Mouse (Mus musculus) heart, adult 2 months (tissue): ENCODE measurements around the gene Sdk2.

ENCODE experiments used
- CTCF ChIP-seq: fragments of 200-600 bp; IDR thresholded peaks from 2 replicates; pipeline ENCODE4 v1.8.1; 2022; ENCODE audit warnings: antibody characterized with exemption, mild to moderate bottlenecking, moderate library complexity
- POLR2A ChIP-seq: fragments of 200-500 bp; IDR thresholded peaks from 2 replicates; pipeline ENCODE4 v1.6.1; 2011; ENCODE audit warnings: mild to moderate bottlenecking, low read depth, low read length, control low read depth; ENCODE audit not compliant: insufficient read depth

- TF ChIP-seq CTCF, result no peak
- TF ChIP-seq POLR2A, result no peak
Observed at GRCm38 (mm10) chr11:113928291-113928690, 138.6 kb downstream of the Sdk2 start.
